Mouse (Mus musculus): Measurements from ENCODE around the gene Cd70. TPM values are rescaled to one million over a fixed set of nuclear protein-coding genes. Genes with fewer than 3 reads are reported as not detected.
"Not testable (repeated sequence)": the region's sequence is repeated elsewhere in the genome, so short reads cannot be mapped to it uniquely, and the experiment has no call there.

Cd70 gene
- polyA plus RNA-seq, 1 experiment from 2014 or later, result 0.11 TPM

DNA sequence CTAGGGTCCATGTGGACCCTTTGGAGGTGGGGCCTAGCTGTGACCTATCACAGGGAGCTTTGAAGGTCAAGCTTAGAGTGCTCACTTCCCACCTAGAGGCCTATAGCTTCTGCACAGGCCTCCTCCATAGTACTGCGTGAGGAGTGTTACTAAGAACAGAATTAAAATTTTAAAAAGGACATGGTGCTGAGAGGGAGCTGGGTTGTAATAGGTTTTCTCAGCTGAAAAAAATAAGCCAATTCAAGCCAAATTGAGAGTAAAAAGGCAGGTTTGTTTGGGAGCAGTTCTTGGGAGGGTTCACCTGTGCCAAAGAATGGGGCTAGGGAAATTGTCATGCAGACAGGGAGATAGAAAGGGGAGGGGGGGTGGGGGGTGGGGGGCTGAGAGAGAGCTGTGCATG, 4.5 kb downstream of the Cd70 start:
- no peaks in the 10 kb centered on the region for H3K36me3 ChIP-seq (ENCODE audit: control insufficient read depth, insufficient read depth, low read length)
- TF ChIP-seq EP300 (optimal IDR thresholded peaks at IDR 0.05) (no peak), CTCF (IDR thresholded peaks at IDR 0.05; ENCODE audit: low read depth) (no peak)
- H3K27me3 ChIP-seq (ENCODE audit: control insufficient read depth, insufficient read depth, low read length), result no peaks in the 10 kb centered on the region; the same call in 1 of the 2 replicates
- H3K4me3 ChIP-seq (ENCODE audit: low read depth, low read length), result no peak overlapping the region
- H3K4me2 ChIP-seq (replicated peaks; ENCODE audit: low read depth), result no peak overlapping the region
- no peak for DNase-seq (ENCODE audit: low spot score)
- no peaks in the 10 kb centered on the region for H3K9me3 ChIP-seq (ENCODE audit: control insufficient read depth, low read length)
- no peaks in the 10 kb centered on the region for H3K4me1 ChIP-seq (replicated peaks; ENCODE audit: control insufficient read depth, insufficient read depth)
- H3K27ac ChIP-seq (replicated peaks), result no peak overlapping the region
- ATAC-seq (ENCODE audit: low FRiP score, low TSS enrichment), result no peak
- WGBS, result 65% methylated on average over 1 of the region's 1 CpGs
- no peak overlapping the region for H3K9ac ChIP-seq (ENCODE audit: low read length)

GRCm38 (mm10) chr17:57143704-57144103, 5.9 kb downstream of the Cd70 start:
- 57% methylated on average over 3 of the region's 3 CpGs for WGBS

DNA sequence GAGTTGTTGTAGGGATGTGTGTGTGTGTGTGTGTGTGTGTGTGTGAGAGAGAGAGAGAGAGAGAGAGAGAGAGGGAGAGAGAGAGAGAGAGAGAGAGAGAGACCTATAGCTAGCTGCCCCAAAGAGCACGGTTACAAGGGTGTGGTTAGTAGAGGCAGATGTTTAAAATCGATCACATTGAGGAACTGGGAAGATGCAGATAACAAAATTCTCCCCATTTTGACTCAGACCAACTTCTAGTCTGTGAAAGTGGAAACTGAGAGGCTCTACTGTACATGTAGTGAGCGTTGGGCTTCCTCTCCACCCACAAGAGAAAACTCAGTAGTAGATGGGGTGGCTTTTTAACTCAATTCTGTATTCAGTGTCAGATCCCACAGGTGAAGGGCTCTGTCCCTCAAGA, 9.9 kb downstream of the Cd70 start:
- H3K4me2 ChIP-seq (replicated peaks; ENCODE audit: low read depth), result no peak overlapping the region
- ATAC-seq (ENCODE audit: low FRiP score, low TSS enrichment), result no peak
- H3K27ac ChIP-seq (replicated peaks), result no peak overlapping the region
- H3K27me3 ChIP-seq (ENCODE audit: control insufficient read depth, insufficient read depth, low read length), result no peaks in the 10 kb centered on the region
- DNase-seq (ENCODE audit: low spot score), result no peak
- H3K9me3 ChIP-seq (ENCODE audit: control insufficient read depth, low read length), result no peaks in the 10 kb centered on the region
- no peak overlapping the region for H3K4me3 ChIP-seq (ENCODE audit: low read depth, low read length)
- WGBS, result 74% methylated on average over 3 of the region's 3 CpGs
- TF ChIP-seq EP300 (optimal IDR thresholded peaks at IDR 0.05) (no peak), CTCF (IDR thresholded peaks at IDR 0.05; ENCODE audit: low read depth) (no peak)
- no peaks in the 10 kb centered on the region for H3K4me1 ChIP-seq (replicated peaks; ENCODE audit: control insufficient read depth, insufficient read depth)
- no peaks in the 10 kb centered on the region for H3K36me3 ChIP-seq (ENCODE audit: control insufficient read depth, insufficient read depth, low read length)
- no peak overlapping the region for H3K9ac ChIP-seq (ENCODE audit: low read length)

More at GRCm38 (mm10) chr17:57143704-57144103, 5.9 kb downstream of the Cd70 start:
- DNase-seq (ENCODE audit: low spot score) (no peak), ATAC-seq (ENCODE audit: low FRiP score, low TSS enrichment) (no peak)
- no peaks in the 10 kb centered on the region for H3K36me3 ChIP-seq (ENCODE audit: control insufficient read depth, insufficient read depth, low read length)
- no peaks in the 10 kb centered on the region for H3K9me3 ChIP-seq (ENCODE audit: control insufficient read depth, low read length)
- H3K4me2 ChIP-seq (replicated peaks; ENCODE audit: low read depth), result no peak overlapping the region
- no peaks in the 10 kb centered on the region for H3K4me1 ChIP-seq (replicated peaks; ENCODE audit: control insufficient read depth, insufficient read depth)
- H3K4me3 ChIP-seq (ENCODE audit: low read depth, low read length), result no peak overlapping the region
- no peak for TF ChIP-seq EP300 (optimal IDR thresholded peaks at IDR 0.05)
- no peak overlapping the region for H3K27ac ChIP-seq (replicated peaks)
- no peaks in the 10 kb centered on the region for H3K27me3 ChIP-seq (ENCODE audit: control insufficient read depth, insufficient read depth, low read length)
- no peak overlapping the region for H3K9ac ChIP-seq (ENCODE audit: low read length)

GRCm38 (mm10) chr17:57138676-57139075, 10.9 kb downstream of the Cd70 start:
- WGBS, result 72% methylated on average over 4 of the region's 4 CpGs
- no peak overlapping the region for H3K4me3 ChIP-seq (ENCODE audit: low read depth, low read length)
- ATAC-seq (ENCODE audit: low FRiP score, low TSS enrichment), result no peak
- no peaks in the 10 kb centered on the region for H3K27me3 ChIP-seq (ENCODE audit: control insufficient read depth, insufficient read depth, low read length)
- H3K9ac ChIP-seq (ENCODE audit: low read length), result no peak overlapping the region
- H3K27ac ChIP-seq (replicated peaks), result no peak overlapping the region
- TF ChIP-seq EP300 (optimal IDR thresholded peaks at IDR 0.05) (no peak), CTCF (IDR thresholded peaks at IDR 0.05; ENCODE audit: low read depth) (no peak)
- no peak overlapping the region for H3K4me2 ChIP-seq (replicated peaks; ENCODE audit: low read depth)
- H3K4me1 ChIP-seq (replicated peaks; ENCODE audit: control insufficient read depth, insufficient read depth), result no peaks in the 10 kb centered on the region
- no peak for DNase-seq (ENCODE audit: low spot score)
- H3K9me3 ChIP-seq (ENCODE audit: control insufficient read depth, low read length), result no peaks in the 10 kb centered on the region
- H3K36me3 ChIP-seq (ENCODE audit: control insufficient read depth, insufficient read depth, low read length), result no peaks in the 10 kb centered on the region

- Histone ChIP-seq H3K27ac (replicated peaks) (no peak overlapping the region), H3K4me3 (ENCODE audit: low read depth, low read length) (no peak overlapping the region), H3K4me1 (replicated peaks; ENCODE audit: control insufficient read depth, insufficient read depth) (no peaks in the 10 kb centered on the region), H3K27me3 (ENCODE audit: control insufficient read depth, insufficient read depth, low read length) (no peaks in the 10 kb centered on the region), H3K9ac (ENCODE audit: low read length) (no peak overlapping the region), H3K4me2 (replicated peaks; ENCODE audit: low read depth) (no peak overlapping the region), H3K36me3 (ENCODE audit: control insufficient read depth, insufficient read depth, low read length) (no peaks in the 10 kb centered on the region), H3K9me3 (ENCODE audit: control insufficient read depth, low read length) (no peaks in the 10 kb centered on the region)
- no peak for TF ChIP-seq EP300 (optimal IDR thresholded peaks at IDR 0.05)
- TF ChIP-seq CTCF (IDR thresholded peaks at IDR 0.05; ENCODE audit: low read depth), result no peak
- 86% methylated on average over 3 of the region's 3 CpGs for WGBS
- no peak for ATAC-seq (ENCODE audit: low FRiP score, low TSS enrichment)
- no peak for DNase-seq (ENCODE audit: low spot score)
These were observed 13.9 kb downstream of the Cd70 start for GRCm38 (mm10) chr17:57135635-57136034.

GRCm38 (mm10) chr17:57134693-57135092, 14.9 kb downstream of the Cd70 start:
- no peaks in the 10 kb centered on the region for H3K27me3 ChIP-seq (ENCODE audit: control insufficient read depth, insufficient read depth, low read length)
- no peak for DNase-seq (ENCODE audit: low spot score)
- no peak for ATAC-seq (ENCODE audit: low FRiP score, low TSS enrichment)
- no peak overlapping the region for H3K4me3 ChIP-seq (ENCODE audit: low read depth, low read length)
- no peak overlapping the region for H3K4me2 ChIP-seq (replicated peaks; ENCODE audit: low read depth)
- no peaks in the 10 kb centered on the region for H3K36me3 ChIP-seq (ENCODE audit: control insufficient read depth, insufficient read depth, low read length)
- no peak overlapping the region for H3K9ac ChIP-seq (ENCODE audit: low read length)
- WGBS, result 70% methylated on average over 2 of the region's 2 CpGs
- no peaks in the 10 kb centered on the region for H3K4me1 ChIP-seq (replicated peaks; ENCODE audit: control insufficient read depth, insufficient read depth)
- TF ChIP-seq CTCF (IDR thresholded peaks at IDR 0.05; ENCODE audit: low read depth) (no peak), EP300 (optimal IDR thresholded peaks at IDR 0.05) (no peak)
- no peak overlapping the region for H3K27ac ChIP-seq (replicated peaks)
- H3K9me3 ChIP-seq (ENCODE audit: control insufficient read depth, low read length), result no peaks in the 10 kb centered on the region

DNA sequence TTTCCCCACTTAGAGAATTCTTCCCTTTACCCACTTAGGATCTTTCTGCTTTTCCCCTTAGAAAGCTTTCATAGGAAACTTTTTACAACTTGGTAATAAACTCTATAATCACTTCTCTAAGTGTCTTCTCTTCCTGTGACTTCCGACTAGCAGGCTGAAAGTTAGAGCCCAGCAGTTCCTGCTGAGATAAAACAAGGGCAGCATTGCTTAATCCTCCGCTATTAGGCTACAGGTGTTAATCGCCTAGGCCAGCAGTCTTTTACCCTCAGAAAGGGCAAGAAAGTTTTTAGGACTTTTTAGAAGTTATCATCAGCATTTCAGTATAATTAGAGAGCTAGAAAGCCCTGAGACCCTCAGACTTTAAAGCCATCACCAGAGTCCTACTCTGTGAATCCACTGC, 15.6 kb downstream of the Cd70 start:
- not testable (repeated sequence) for H3K27me3 ChIP-seq (ENCODE audit: control insufficient read depth, insufficient read depth, low read length); ATAC-seq (ENCODE audit: low FRiP score, low TSS enrichment); H3K36me3 ChIP-seq (ENCODE audit: control insufficient read depth, insufficient read depth, low read length); H3K27ac ChIP-seq (replicated peaks); H3K9ac ChIP-seq (ENCODE audit: low read length); DNase-seq (ENCODE audit: low spot score); H3K4me3 ChIP-seq (ENCODE audit: low read depth, low read length); H3K9me3 ChIP-seq (ENCODE audit: control insufficient read depth, low read length); H3K4me1 ChIP-seq (replicated peaks; ENCODE audit: control insufficient read depth, insufficient read depth); H3K4me2 ChIP-seq (replicated peaks; ENCODE audit: low read depth)
- WGBS, result 18% methylated on average over 3 of the region's 3 CpGs
